Mouse (Mus musculus) gastrocnemius, postnatal 14 days (tissue): ENCODE data around the gene Sun1. TPM values are rescaled to one million over a fixed set of nuclear protein-coding genes. Genes with fewer than 3 reads are reported as not detected.

Source experiments
- DNase-seq: peaks from one replicate; pipeline ENCODE4 v3.0.0; 2021; ENCODE audit warnings: mixed read lengths
- intact Hi-C: fragments of 180-260 bp; cut with DNase I; formaldehyde crosslinking; loops from one replicate; pipeline ENCODE4 v1.15.1; 2025; ENCODE audit warnings: low total_unique reads
- total RNA-seq, 2 experiments: library from RNA; stranded (reverse); gene quantifications; 2 replicates each; pipeline ENCODE4 v1.2.3; 2021

Gene Sun1
- total RNA-seq, 2 experiments from 2014 or later, result 31.0 to 33.2 TPM

DNA sequence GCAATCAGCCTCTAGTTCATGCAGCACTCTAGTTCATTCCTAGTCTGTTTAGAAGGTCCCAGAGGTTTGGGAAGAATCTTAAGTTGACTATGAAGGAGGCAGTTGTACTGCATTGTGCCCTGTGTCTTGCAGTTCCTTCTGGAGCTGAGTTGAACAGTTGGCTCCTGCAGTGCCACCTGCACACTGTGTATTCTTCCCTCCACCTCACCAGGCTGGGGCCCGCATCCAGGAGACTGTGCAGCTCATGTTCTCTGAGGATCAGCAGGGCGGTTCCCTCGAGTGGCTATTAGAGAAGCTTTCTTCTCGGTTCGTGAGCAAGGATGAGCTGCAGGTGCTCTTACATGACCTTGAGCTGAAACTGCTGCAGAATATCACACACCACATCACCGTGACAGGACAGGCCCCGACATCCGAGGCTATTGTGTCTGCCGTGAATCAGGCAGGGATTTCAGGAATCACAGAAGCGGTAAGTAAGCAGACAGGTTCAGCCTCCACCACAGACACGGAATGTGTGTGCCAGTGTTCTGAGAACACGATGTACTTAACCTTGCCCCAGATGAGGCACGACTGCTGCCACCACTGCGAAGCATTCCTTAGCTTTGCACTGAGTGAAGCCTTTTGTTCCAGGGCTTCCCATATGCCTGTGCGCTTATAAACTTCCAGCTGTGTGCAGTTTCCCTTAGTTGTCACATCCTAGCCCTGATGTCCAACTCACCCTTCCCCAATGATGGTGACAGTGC is 40.8 kb downstream of the Sun1 start:
- no peak for DNase-seq
- intact Hi-C loops, result no loop called here

DNA sequence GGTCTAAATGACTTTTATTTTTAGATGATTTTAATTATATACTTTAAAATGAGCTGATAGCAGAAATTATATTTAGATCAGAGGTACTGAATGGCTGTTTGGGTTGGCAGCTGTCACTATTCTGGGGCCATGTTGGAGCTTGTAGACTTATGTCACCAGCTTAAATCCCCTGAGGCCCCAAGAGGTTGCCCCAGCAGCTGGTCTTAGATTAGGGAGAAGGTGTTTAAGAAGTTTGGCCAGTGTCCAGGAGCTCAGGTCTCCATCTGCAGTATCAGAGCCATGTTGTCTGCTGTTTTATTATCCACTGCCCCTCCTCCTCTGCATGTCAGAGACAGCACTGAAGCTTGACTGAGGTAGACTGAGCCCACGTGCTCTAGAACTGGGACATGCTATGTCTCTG is 42.9 kb downstream of the Sun1 start:
- DNase-seq, result no peak
- intact Hi-C loops, result no loop called here

DNA sequence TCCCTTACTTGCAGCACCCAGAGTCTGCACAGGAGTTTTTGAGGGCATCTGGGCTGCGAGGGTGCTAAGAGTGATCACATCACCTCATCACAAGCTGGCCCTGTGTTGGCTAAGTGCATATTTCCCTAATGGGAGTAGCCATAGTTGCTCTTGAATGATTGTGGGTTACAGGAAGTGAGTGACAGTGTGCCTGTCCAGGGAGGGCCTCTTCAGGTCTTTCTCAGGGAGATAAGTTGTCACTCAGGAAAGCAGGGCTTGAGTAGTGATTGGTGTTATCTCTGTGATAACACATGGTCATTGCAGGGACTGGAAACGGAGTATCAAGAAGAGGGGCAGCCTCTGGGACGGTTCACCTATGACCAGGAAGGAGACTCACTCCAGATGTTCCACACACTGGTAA is 47.3 kb downstream of the Sun1 start:
- intact Hi-C loops, result no loop called here
- DNase-seq, result no peak

DNA sequence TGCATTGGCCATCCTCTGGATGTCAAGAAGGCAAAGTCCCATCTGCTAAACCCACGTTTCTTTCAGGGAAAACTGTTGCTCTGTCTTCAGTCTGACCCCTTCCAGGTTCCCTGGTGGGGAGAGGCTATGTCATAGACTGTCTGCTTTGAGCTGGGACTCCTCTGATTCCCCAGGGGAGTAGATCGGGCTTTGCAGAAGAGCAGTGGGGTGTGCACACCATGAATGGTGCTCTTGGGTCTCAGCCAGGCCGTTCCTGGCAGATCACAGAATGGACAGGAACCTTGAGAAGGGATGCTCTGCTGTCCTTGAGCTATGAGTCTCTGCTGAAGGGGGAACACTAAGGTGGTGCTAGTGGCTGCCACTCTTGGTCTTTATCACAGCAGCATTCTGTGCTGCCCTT is 48.4 kb downstream of the Sun1 start:
- DNase-seq, result no peak
- intact Hi-C loops, result no loop called here

DNA sequence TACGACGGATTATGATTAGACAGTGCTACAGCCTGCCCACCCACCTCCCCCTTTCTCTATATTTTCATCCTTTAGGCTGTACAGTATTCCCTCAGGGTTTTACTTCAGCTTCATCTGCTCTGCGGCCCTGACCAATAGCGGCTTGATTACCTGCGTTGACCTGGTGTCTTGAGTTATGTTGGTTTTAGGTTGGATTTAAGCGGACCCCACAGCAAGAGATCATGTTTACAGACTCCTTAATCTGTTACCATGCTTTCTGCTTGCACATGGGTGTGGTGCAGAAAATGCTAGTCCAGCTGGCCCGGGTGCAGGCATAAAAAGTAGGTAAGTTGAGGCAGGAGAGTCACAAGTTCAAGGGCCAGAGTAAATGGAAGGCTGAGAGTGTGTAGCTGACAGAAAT is 50.8 kb downstream of the Sun1 start:
- no peak for DNase-seq
- intact Hi-C loops, result no loop called here

DNA sequence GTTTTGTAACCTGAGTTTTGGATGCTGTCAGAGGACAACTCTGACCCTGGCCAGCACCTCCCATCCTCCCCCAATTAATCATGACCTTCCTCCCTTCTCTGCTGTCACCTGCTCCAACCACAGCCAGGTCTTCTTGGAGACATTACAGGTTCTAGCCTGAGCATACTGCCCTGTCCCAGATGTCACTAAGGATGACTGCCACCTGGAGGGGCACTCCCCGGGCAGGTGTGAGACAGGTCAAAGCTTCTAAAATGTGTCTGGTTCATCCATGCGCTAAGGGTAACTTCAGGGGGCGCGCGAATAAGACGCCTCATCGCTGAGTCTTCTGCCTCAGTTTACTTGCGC is 51.3 kb downstream of the Sun1 start:
- intact Hi-C loops, result no loop called here
- DNase-seq, result no peak

DNA sequence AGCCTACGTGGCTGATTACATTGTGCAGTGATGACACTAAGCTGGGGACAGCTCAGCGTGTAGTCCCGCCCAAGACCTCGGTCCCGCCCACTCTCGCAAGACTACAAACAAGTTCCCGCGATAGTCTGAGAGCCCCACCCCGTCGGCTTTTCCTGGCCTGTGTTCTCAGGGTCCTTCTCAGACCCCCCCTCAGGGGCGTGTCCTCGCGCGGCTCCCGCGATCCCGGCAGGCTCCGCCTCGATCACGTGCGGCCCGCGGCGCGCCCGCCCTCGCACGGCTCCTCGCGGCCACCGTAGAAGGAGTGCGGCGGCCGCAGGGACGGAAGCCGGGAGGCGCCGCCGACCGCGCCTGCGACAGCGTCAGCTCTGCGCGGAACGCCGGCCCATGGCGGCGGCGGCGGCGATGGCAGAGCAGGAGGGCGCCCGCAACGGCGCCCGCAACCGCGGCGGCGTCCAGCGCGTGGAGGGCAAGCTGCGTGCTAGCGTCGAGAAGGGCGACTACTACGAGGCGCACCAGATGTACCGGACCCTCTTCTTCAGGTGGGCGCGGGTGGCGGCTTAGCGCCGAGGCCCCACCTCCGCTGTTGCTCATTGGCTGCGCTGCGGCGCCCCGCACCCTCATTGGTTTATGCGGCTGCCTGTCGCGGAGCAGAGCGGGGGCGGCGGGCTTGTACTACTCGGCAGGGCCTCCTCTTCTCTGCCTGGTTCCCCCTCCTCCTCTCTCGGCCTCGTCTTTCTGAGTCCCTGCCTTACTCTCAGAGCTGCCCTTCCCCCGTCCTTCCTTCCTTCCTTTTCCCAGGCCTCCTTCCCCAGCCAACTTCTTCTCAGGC is 51.9 kb downstream of the Sun1 start, which contains the start of gene Get4:
Gene Get4 (plus strand): TSS at position 244 of the 829 bp plus-strand sequence.
- peak; percentile 100 for DNase-seq
- intact Hi-C loops, result no loop called here

DNA sequence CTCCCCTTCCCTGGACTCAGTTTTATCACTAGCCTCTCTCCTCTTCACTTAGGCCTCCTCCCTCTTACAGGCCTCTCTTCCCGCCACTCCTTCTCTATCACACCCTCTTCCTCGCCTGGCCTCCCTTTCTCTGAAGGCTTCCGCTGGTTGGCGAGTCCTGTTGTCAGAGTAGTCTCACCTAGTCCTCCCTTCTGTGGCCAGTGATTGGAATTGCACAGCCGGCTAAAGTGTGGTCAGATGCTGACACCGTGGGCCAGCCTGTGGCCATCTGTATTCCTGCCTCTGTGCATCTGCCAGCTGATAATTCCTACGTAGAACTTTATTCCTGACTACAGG is 52.4 kb downstream of the Sun1 start:
- intact Hi-C loops, result no loop called here
- DNase-seq, result no peak

DNA sequence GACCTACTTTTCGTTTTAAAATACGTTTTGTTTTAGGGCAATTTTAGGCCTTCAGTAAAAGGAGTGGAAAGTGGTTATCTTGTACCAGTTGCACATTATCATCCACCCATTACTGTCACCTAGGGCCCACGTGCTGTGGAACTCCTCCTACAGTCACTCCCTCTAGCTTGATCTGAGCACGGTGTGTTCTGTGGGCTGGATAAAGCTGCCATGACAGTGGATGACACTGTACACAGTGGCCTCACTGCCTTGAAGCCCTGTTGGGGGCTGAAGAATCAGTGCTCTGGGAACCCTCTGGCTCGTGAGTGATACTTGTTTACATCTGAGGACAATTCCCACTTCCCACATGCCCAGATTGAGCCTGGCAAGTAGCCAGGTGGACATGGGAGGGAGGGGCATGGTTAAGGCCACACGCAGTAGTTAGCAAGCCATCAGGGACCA is 52.9 kb downstream of the Sun1 start:
- no peak for DNase-seq
- intact Hi-C loops, result no loop called here

DNA sequence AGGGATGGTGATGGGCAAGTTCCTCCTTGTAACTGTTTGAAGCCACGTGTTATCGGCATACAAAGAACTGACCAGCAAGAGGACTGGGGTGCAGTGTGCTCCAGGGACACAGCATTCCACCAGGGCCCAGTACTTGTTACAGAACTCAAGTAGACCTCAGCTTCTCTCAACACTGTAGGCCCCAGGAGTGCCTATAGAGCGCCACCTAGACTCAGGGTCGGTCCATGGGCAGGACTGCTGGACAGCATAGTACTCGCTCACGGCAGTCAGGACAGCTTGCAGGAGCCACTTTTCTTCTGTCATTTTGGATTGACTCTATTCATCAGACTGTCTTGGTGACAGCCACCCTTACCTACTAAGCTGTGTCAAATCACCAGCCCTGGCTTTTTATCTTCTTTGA is 54.5 kb downstream of the Sun1 start:
- intact Hi-C loops, result no loop called here
- no peak for DNase-seq

DNA sequence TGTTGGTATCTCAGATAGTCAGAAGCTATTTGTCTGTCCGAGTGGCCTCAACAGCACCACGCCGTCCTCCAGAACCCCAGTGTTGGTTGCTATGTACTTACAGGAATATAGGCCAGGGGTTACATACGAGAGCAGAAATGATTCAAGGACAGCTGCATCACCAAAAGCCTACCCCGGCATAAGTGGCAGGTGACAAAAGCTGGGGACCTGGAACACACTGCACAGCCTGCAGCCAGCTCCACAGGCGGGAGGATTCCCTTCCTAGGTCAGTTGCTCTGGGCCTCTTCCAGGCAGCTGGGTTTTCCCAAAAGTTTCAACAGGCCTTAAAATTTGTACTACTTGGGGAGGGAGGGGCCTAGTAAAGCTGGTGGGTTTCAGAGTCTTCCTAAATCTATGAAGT is 55.3 kb downstream of the Sun1 start:
- intact Hi-C loops, result no loop called here
- peak; percentile 38 for DNase-seq

DNA sequence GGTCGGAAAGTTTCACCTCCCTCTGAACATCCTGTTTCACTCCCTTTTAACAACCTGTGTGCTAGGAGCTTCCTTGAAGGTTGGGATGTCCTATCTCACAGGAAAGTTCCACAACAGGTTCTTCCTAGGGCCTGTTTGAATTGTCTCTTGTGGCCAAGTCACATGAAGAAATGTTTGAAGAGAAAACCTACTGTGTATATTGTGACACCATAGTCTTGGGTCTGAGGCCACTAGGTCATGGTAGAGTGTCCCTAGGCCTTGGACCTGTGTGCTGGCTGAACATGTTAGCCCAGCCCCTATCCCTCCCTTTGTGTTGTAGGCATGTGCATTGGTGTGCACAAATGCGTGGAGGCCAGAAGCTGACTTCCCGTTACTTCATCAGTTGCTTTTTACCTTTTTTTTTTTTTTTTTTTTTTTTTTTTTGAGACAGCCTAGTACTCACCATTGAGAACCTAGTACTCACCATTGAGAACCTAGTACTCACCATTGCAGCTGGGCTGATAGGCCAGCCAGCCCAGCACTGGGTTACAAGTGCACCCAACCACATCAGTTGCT is 55.9 kb downstream of the Sun1 start:
- intact Hi-C loops, result no loop called here
- no peak for DNase-seq

DNA sequence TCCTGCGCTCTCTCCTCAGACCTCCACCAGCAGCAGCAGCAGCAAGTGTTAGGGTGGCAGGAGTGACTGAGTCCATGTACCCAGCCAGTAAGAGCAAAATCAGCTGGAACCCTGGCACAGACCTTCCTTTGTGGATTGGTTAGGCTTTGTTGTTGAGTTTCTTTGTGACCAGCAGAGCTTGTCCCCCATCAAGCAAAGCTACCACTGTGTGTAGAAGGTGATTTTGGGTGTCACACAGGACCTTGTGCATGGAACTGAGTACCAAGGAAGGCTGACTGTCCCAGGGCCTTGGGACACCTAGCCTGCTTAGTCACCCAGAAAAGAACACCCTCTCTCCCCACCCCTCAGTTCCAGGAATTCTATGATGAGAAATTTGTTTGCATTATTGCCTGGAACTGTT is 56.8 kb downstream of the Sun1 start:
- intact Hi-C loops, result no loop called here

DNA sequence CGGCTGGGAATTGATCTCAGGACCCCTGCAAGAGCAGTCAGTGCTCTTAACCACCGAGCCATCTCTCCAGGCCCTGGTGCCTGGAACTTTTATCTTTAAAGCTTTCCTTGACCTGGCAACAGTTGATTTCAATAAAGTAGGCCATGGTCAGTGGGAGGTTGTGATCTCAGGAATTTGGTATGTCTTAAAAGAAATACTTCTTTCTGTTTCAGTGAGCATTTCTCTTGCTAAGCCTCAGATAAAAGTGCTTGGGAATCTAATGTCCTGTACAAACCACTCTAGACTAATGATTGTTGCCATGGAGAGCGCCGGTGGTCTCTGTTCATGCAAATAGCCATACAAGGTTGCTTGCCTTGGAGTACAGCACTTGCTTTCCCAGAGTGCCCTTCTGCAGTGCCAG is 57.4 kb downstream of the Sun1 start:
- no peak for DNase-seq
- intact Hi-C loops, result no loop called here

More for the DNA sequence above, 56.8 kb downstream of the Sun1 start:
- DNase-seq, result no peak

DNA sequence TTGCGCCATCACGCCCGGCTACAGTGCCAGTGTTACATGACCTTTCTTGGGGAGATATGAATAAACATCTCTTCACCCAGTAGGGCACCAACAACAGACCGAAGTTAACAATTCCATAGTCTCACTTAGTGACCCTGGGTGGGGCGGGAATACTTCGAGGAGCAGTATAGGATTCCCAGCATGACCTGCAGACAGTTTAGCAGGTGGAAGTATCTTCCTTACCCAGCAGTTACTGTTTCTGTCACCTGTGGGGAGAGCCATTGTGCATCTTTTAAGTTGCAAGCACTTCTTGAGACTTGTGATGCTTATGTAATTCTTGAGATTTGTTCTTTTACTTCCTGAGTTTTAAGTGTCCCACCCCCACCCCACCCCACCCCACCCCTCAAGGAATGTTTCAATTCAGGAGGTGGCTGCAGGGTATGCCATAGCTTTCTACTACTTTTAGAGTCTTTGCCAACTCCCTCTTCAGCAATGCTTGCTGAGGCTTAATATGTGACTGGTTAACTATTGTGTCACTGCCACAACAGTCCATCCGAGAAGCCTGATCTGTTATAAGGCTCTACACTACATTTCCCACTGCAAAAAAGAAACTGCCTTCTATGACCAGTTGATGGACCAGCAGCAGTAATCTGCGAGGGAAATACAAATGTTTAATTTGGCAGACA is 58.1 kb downstream of the Sun1 start:
- DNase-seq, result no peak
- intact Hi-C loops, result no loop called here

DNA sequence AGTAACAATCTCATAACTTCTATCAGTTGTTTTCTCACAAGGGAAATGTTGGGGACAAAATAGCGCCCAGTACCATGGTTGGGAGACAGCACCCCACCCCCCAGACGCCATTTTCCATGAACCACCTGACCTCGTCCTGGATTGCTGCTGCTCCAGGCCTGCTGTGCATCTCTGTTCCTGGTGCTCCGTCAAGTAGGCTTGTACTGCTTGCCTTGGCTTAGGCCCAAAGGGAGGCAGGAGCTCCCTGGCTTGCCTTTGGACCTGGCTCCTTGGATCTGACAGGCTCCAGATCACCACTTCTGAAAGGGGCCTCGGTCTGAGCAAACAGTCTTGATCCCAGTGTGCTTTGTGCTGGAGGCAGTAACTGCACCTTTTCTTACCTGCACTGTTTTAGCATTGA is 59.4 kb downstream of the Sun1 start:
- no peak for DNase-seq
- intact Hi-C loops, result no loop called here

DNA sequence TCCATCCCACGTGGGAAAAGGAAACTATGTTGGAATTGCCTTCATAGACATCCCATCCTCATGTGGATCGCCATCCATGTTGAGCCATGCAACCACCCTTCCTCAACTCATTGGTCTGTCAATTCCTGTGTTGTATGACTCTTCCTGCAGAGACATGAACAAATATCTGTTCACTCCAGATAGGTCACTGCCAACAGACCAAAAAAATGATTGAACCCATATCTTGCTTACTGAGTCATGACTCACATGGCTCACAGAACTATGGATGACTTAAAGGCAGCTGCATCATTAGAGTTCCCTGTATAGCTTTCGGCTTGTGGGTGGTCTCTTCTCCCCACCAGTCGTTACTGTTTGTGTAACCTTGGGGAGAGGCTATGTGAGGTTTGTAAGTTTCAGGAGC is 61.0 kb downstream of the Sun1 start:
- DNase-seq, result no peak
- intact Hi-C loops, result no loop called here

DNA sequence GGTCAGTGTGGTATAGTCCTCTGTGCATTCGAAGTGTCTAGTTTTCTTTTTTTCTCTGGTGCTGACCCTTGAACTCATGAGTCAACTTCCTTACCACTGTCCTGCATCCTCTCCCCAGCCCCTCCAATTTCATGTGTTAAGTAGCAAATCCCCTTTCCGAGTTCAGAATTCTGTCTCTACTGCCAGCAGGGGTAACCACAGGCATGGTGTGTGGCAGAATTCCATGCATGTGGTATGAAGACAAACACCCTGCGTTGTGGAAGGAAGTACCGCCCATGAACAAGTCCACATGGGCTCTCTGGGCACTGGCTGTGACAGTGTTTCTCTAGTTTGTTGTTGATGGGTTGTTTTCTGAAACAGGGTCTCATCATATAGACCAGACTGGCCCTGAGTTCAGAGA is 67.2 kb downstream of the Sun1 start:
- intact Hi-C loops, result no loop called here
- no peak for DNase-seq

DNA sequence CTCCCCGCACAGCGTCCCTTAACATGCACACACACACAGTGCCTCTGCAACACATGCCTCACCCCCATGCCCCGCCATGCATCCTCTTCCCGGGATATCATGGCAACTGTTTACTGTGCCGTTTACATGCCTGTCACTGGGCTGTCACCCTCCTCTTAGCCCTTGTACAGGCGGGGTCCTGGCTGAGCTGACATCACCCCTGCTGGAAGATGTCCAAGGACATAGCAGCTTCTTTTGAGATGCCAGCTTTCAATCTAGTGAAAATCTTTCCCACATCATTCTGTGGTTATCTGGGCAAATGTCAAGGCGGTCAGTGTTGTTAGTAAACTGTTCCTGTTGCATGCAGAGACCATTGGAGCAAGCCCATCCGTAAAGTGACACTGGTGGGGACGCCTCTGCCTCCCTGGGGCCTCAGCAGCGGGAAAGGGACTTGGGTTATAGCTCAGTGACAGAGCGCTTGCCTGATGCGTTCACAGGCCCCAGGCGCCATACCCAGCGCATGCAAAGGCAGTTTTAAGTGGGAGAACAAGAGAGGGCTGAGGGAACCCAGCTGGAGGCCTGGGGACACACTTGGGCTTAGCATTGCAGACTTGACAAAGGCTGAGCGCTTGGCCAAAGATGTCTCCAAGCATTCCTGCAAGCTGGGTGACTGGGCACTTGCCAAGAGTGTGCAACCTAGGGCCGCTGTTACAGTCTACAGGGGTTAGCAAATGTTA is 70.5 kb downstream of the Sun1 start:
- no peak for DNase-seq
- intact Hi-C loops, result no loop called here

DNA sequence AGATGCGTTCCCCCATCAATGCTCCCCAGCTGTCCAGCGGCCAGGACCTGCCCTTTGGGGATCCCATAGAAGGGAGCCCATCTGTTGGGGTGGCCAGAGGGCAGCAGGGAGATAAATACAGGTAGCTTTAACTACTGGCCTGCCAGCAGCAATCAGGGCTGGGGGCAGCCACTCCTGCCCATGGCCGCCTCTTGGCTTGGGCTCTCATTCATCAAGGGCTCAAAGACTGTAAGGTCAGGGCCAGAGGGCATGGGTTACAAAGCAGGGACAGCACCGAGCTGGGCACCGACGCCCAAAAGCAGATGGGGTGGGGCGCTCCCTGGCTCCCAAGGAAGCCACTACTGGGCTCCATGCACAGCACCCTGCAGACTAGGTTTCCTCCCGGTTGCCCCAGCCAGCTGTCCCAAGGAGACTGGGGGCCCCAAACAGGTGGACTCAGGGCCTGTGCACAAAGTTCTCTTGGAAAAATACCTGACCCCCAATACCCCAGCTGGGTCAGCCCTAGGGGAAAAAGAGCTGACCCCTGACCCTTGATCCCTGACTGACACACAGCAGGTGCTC is 71.6 kb downstream of the Sun1 start:
- DNase-seq, result no peak
- intact Hi-C loops, result no loop called here
